Comparison of ENCODE assay signal across 9 mouse cellular contexts in the genomic region with DNA sequence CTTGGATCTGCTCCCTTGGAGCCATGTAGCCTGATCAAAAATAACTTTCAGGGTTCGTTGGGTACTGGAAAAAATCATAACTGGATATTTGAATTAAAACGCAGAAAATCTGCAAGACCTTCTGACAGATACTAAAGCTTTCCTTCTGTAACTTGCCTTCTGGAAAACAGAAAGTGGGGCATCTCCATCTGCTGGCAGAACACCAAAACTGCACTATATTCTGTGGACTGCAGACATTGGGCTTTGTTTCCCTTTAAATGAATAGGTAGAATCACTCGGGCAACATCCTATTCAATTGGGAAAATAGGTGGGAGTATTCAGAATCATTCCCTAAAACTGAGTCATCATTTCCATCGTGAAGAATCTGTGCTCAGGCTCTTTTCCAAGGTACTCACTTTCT.
DNase-seq lines count a peak whose midpoint lies in the region; ATAC-seq lines count a peak whose summit lies in the region.
"Had no signal": no experiment of that assay in that cellular context is flagged by ENCODE, and none has a peak within 500 bp of the region (broad histone marks: within the 10 kb centered on the region; RNA-seq: fewer than 3 reads in every experiment).

No protein-coding gene starts in this region.

- H3K27me3 ChIP-seq in heart, embryonic 13.5 days (replicated peaks), result no peaks in the 10 kb centered on the region
- H3K27me3 ChIP-seq in midbrain, embryonic 13.5 days, result no peaks in the 10 kb centered on the region
- H3K27me3 ChIP-seq: heart, embryonic 15.5 days had no signal

- H3K4me2 ChIP-seq in heart, embryonic 13.5 days, result peak overlapping the region; percentile 33
- H3K4me2 ChIP-seq in midbrain, embryonic 13.5 days (replicated peaks), result no peak overlapping the region
- H3K4me2 ChIP-seq: heart, embryonic 15.5 days had no signal

- no peaks in the 10 kb centered on the region for H3K4me1 ChIP-seq in heart, embryonic 13.5 days
- no peaks in the 10 kb centered on the region for H3K4me1 ChIP-seq in midbrain, embryonic 13.5 days (replicated peaks)
- H3K4me1 ChIP-seq: heart, embryonic 15.5 days had no signal

- no peaks in the 10 kb centered on the region for H3K36me3 ChIP-seq in heart, embryonic 13.5 days
- no peaks in the 10 kb centered on the region for H3K36me3 ChIP-seq in midbrain, embryonic 13.5 days
- H3K36me3 ChIP-seq: heart, embryonic 15.5 days had no signal

- WGBS in heart, embryonic 13.5 days, result 10% methylated on average over 4 of the region's 4 CpGs
- WGBS in midbrain, embryonic 13.5 days, result 14% methylated on average over 4 of the region's 4 CpGs

- ATAC-seq in heart, embryonic 13.5 days (ENCODE audit: extremely low read depth, insufficient number of reproducible peaks, low FRiP score, low TSS enrichment), result no peak
- peak; percentile 45; the same call in 1 of the 2 replicates for ATAC-seq in midbrain, embryonic 13.5 days
- no peak for ATAC-seq in activated CD4-positive, CD25-positive, alpha-beta regulatory T cell, adult 4 months

- no peak overlapping the region for H3K27ac ChIP-seq in heart, embryonic 13.5 days (replicated peaks)
- no peak overlapping the region for H3K27ac ChIP-seq in midbrain, embryonic 13.5 days
- H3K27ac ChIP-seq: heart, embryonic 15.5 days had no signal

- H3K9me3 ChIP-seq in heart, embryonic 13.5 days, result no peaks in the 10 kb centered on the region
- H3K9me3 ChIP-seq in midbrain, embryonic 13.5 days, result no peaks in the 10 kb centered on the region
- H3K9me3 ChIP-seq: heart, embryonic 15.5 days had no signal

- no peak overlapping the region for H3K9ac ChIP-seq in heart, embryonic 13.5 days
- H3K9ac ChIP-seq in midbrain, embryonic 13.5 days (replicated peaks), result no peak overlapping the region
- H3K9ac ChIP-seq: heart, embryonic 15.5 days had no signal

- DNase-seq in heart, adult 9 months (ENCODE audit: low spot score in 2 of 2), result no peak
- DNase-seq in ES-CJ7 (ENCODE audit: low read depth, low spot score), result peak; percentile 12
- DNase-seq in cerebellum, adult 18-20 months, result peak; percentile 10 to 12
- peak; percentile 16 to 34 for DNase-seq in kidney, postnatal 25 days
- no peak for DNase-seq in gastrocnemius, adult 18-20 months (ENCODE audit: low spot score)

- H3K4me3 ChIP-seq in heart, embryonic 13.5 days, result no peak overlapping the region
- no peak overlapping the region for H3K4me3 ChIP-seq in midbrain, embryonic 13.5 days (replicated peaks)
- H3K4me3 ChIP-seq: heart, embryonic 15.5 days had no signal

Comparison
In these comparisons a context has a peak if more than half of its experiments do, and no peak if none do; other contexts are left out.
1. DNase-seq: peak in ES-CJ7 (single experiment), cerebellum, adult 18-20 months (2 of 2) and kidney, postnatal 25 days (2 of 2); none in heart, adult 9 months (0 of 2) and gastrocnemius, adult 18-20 months (single experiment).